1 mouse cellular context compared by ENCODE assay signal in the genomic region with DNA sequence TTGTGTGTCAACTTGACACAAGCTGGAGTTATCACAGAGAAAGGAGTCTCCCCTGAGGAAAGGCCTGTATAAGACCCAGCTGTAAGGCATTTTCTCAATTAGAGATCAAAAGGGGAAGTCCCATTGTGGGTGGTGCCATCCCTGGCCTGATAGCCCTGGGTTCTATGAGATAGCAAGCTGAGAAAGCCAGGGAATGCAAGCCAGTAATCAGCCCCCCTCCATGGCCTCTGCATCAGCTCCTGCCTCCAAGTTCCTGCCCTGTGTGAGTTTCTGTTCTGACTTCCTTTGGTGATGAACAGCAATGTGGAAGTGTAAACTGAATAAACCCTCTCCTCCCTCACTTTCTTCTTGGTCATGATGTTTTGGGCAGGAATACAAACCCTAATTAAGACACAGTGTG.
TF ChIP-seq lines count a peak whose summit lies in the region.

No protein-coding gene starts in this region.

TF ChIP-seq in MEL, 35 proteins besides CTCF, POLR2A, EP300 and RAD21 (continued from another document):
- TF ChIP-seq CHD1 (IDR thresholded peaks at IDR 0.05; ENCODE audit: low read depth, low read length), result no peak
- peak; percentile 45 for TF ChIP-seq TAL1 (IDR thresholded peaks at IDR 0.05; ENCODE audit: low read length)
- TF ChIP-seq MYC (IDR thresholded peaks at IDR 0.05; ENCODE audit: low read depth, low read length), result no peak
- TF ChIP-seq ZNF384 (IDR thresholded peaks at IDR 0.05; ENCODE audit: low read depth, low read length), result no peak
- no peak for TF ChIP-seq POLR2AphosphoS5 (IDR thresholded peaks at IDR 0.05; ENCODE audit: borderline replicate concordance, low read depth, low read length)
- no peak for TF ChIP-seq MAX (IDR thresholded peaks at IDR 0.05; ENCODE audit: low read length)
- TF ChIP-seq NELFE (IDR thresholded peaks at IDR 0.05; ENCODE audit: low read depth, low read length), result peak; percentile 36; the same call in 1 of the 2 replicates
- TF ChIP-seq RCOR1 (IDR thresholded peaks at IDR 0.05; ENCODE audit: low read depth, low read length), result peak; percentile 70; the same call in 1 of the 2 replicates
- no peak for TF ChIP-seq POLR2AphosphoS2 (IDR thresholded peaks at IDR 0.05; ENCODE audit: low read length)
- 0 out of 2 replicates have a peak, but pooled peaks have one; percentile 16 for TF ChIP-seq HCFC1 (IDR thresholded peaks at IDR 0.05; ENCODE audit: low read depth, low read length)
TF ChIP-seq in MEL: peak in this region for 16.
